Mouse (Mus musculus) testis, adult 2 months (tissue): ENCODE results near the gene Actl6a. TPM values are rescaled to one million over a fixed set of nuclear protein-coding genes. Genes with fewer than 3 reads are reported as not detected.

Source experiments
- H3K27ac ChIP-seq: fragments of 200-500 bp; 2 replicates; pipeline ENCODE4 v1.5.1; 2012; ENCODE audit warnings: low read depth, low read length; ENCODE audit not compliant: control insufficient read depth, insufficient read depth
- H3K27me3 ChIP-seq: fragments of 200-500 bp; 2 replicates; pipeline ENCODE4 v1.6.1; 2012; ENCODE audit warnings: mild to moderate bottlenecking, low read length, moderate library complexity; ENCODE audit not compliant: control insufficient read depth, insufficient read depth
- H3K36me3 ChIP-seq: fragments of 200-500 bp; 2 replicates; pipeline ENCODE4 v1.6.1; 2012; ENCODE audit warnings: mild to moderate bottlenecking, low read length; ENCODE audit not compliant: control insufficient read depth, insufficient read depth
- H3K4me1 ChIP-seq: fragments of 200-500 bp; 2 replicates; pipeline ENCODE4 v1.6.1; 2012; ENCODE audit warnings: low read length; ENCODE audit not compliant: control insufficient read depth, insufficient read depth
- H3K4me3 ChIP-seq: fragments of 200-500 bp; 2 replicates; pipeline ENCODE4 v1.5.1; 2012; ENCODE audit warnings: low read depth, mild to moderate bottlenecking, low read length, moderate library complexity, mixed read lengths; ENCODE audit not compliant: control insufficient read depth
- CTCF ChIP-seq: fragments of 200-500 bp; IDR thresholded peaks from 2 replicates; pipeline ENCODE4 v1.5.1; 2012; ENCODE audit warnings: low read depth, mild to moderate bottlenecking, inconsistent platforms, low read length, moderate library complexity; ENCODE audit not compliant: control insufficient read depth, insufficient read depth, insufficient replicate concordance
- POLR2A ChIP-seq: fragments of 200-500 bp; IDR thresholded peaks from 2 replicates; pipeline ENCODE4 v1.6.1; 2012; ENCODE audit warnings: low read depth, mild to moderate bottlenecking, inconsistent platforms, low read length, moderate library complexity; ENCODE audit not compliant: control insufficient read depth
- polyA plus RNA-seq: library from polyadenylated mRNA; depleted of rRNA; stranded (reverse); fragments of >200 nt; gene quantifications from 2 replicates; pipeline ENCODE4 v1.2.3, GENCODE M21; 2012

Gene Actl6a
- polyA plus RNA-seq, 1 experiment, result 55.4 TPM

DNA sequence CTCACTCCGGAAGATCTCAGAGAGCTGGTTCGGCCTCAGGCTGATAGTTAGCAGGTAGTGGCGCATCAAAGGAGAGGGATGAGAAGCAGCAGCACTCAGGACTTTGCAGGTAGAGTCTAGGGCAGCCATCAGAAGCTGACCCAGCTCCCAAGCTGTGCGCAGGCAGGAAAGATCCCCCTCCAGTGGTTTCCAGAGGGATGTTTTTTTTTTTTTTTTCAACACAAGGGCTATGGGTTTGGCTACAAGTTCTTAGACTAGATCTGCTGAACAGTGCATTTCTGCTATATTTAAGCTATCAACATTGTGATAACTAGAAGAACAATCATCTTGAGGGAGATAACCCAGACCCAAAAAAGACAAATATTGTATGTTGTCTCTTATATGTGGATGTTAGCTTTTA is 18.9 kb upstream of the Actl6a start:
- no peak overlapping the region for H3K27ac ChIP-seq
- no peak overlapping the region for H3K4me3 ChIP-seq
- no peaks in the 10 kb centered on the region for H3K27me3 ChIP-seq
- no peaks in the 10 kb centered on the region for H3K4me1 ChIP-seq
- TF ChIP-seq CTCF, result no peak
- no peak for TF ChIP-seq POLR2A
- H3K36me3 ChIP-seq, result no peaks in the 10 kb centered on the region

DNA sequence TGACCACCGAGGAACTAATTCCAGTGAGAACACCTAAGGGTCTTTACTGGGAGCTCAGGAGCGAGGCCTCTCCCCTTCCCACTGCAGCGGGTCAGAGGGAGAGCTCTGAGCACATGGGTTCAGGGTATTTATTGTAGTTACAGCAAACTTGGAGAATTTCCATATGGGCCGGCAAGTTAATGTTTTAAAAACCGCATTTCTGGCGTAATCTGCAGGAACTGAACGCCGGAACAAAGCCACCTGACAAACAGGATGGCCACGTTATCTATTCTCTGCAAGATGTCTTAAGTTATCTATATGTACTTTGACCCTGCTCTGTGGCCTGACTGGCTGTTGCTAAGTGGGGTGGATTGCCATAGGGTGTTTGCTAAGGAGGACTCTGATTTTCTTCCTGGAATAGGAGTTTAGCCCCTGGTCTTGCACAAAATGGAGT is 16.5 kb upstream of the Actl6a start:
- Histone ChIP-seq H3K27me3 (no peaks in the 10 kb centered on the region), H3K4me3 (no peak overlapping the region), H3K36me3 (no peaks in the 10 kb centered on the region), H3K4me1 (no peaks in the 10 kb centered on the region), H3K27ac (no peak overlapping the region)
- TF ChIP-seq POLR2A (no peak), CTCF (no peak)

DNA sequence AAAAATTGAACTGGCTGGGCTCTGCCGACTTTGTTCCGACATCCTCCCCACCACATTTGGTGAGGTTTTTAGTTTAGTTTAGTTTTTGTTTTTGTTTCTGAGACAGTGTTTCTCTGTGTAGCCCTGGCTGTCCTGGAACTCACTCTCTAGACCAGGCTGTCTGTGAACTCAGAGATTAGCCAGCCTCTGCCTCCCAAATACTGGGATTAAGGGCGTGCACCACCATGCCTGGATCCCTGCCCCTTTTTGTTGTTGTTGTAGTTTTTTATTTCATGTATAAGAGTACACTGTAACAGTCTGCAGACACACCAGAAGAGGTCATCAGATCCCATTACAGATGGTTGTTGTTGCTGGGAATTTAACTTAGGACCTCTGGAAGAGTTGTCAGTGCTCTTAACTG is 16.1 kb upstream of the Actl6a start:
- TF ChIP-seq POLR2A, result no peak
- TF ChIP-seq CTCF, result no peak
- Histone ChIP-seq H3K4me3 (no peak overlapping the region), H3K27me3 (no peaks in the 10 kb centered on the region), H3K27ac (no peak overlapping the region), H3K4me1 (no peaks in the 10 kb centered on the region), H3K36me3 (no peaks in the 10 kb centered on the region)

DNA sequence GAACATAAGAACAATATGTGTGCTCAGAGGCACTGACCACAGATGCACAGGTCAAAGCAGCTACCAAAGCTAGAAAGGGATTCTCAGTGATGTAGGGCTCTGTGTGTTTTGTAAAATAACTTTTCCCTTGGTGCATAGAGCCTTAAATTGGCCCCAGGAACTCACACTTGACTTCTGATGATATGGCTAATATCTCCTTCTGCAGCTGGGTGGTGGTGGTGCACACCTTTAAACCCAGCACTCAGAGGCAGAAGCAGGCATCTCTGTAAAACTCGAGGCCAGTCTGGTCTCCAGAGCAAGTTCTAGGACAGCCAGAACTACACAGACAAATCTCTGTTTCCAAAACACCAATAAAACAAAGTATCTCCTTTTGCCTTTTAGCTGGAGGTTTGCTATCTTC is 15.2 kb upstream of the Actl6a start:
- H3K36me3 ChIP-seq, result no peaks in the 10 kb centered on the region
- H3K27me3 ChIP-seq, result no peaks in the 10 kb centered on the region
- H3K4me3 ChIP-seq, result no peak overlapping the region
- TF ChIP-seq POLR2A, result no peak
- no peak overlapping the region for H3K27ac ChIP-seq
- H3K4me1 ChIP-seq, result no peaks in the 10 kb centered on the region

DNA sequence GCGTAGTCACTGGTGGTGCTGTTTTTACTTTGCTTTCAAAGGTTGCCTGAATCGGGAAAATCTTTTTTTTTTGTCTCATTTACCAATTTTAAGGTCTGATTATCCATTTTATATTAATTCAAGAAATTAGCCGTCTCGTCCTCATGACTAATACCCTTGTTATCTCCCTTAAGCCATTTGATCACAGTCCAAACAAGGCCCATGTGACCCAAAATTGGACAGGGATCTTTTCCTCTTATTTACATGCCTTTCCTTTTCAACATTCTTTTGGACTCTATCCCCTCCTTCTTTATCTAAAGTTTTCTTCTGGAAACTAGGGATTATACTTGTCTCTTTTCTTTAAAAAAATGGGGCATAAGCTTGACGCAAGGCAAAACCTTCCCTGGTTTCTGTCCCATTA is 14.3 kb upstream of the Actl6a start:
- Histone ChIP-seq H3K4me3 (no peak overlapping the region), H3K4me1 (no peaks in the 10 kb centered on the region), H3K27ac (no peak overlapping the region), H3K27me3 (no peaks in the 10 kb centered on the region), H3K36me3 (no peaks in the 10 kb centered on the region)
- TF ChIP-seq CTCF, result no peak
- TF ChIP-seq POLR2A, result no peak

GRCm38 (mm10) chr3:32694211-32694610 is 11.9 kb upstream of the Actl6a start:
- Histone ChIP-seq H3K36me3 (no peaks in the 10 kb centered on the region), H3K4me1 (no peaks in the 10 kb centered on the region), H3K27me3 (no peaks in the 10 kb centered on the region), H3K4me3 (no peak overlapping the region), H3K27ac (no peak overlapping the region)
- TF ChIP-seq CTCF (no peak), POLR2A (no peak)

- no peak overlapping the region for H3K27ac ChIP-seq
- TF ChIP-seq POLR2A (no peak), CTCF (no peak)
- H3K27me3 ChIP-seq, result no peaks in the 10 kb centered on the region
- H3K36me3 ChIP-seq, result no peaks in the 10 kb centered on the region
- no peaks in the 10 kb centered on the region for H3K4me1 ChIP-seq
- H3K4me3 ChIP-seq, result no peak overlapping the region
Measured at GRCm38 (mm10) chr3:32694737-32695582, 11.1 kb upstream of the Actl6a start.

DNA sequence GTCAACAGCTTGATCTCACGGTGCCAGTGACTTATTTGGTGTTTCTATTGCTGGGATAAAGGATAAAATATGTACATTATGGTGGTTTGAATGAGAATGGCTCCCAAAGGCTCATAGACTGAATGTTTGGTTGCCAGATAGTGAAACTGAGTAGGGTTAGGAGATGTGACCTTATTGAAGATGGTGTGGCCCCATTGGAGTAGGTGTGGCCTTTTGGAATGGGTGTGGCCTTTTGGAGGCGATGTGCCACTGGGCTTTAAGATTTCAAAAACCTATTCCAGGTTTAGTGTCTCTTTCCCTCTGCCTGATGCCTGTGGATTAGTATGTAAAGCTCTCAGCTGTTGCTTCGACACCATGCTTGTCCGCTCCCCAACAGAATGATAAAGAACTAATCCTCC is 10.5 kb upstream of the Actl6a start:
- no peak for TF ChIP-seq CTCF
- no peak for TF ChIP-seq POLR2A

More for the DNA sequence above, 10.5 kb upstream of the Actl6a start:
- Histone ChIP-seq H3K27me3 (no peaks in the 10 kb centered on the region), H3K27ac (no peak overlapping the region), H3K36me3 (no peaks in the 10 kb centered on the region), H3K4me1 (no peaks in the 10 kb centered on the region), H3K4me3 (no peak overlapping the region)
